In genomic region chr12:27399392-27399791, GRCm38 (mm10) we compare ENCODE assay signal across 12 mouse cellular contexts. TPM values are rescaled to one million over a fixed set of nuclear protein-coding genes. Genes with fewer than 3 reads are reported as not detected.
"Had no signal": no experiment of that assay in that cellular context is flagged by ENCODE, and none has a peak within 500 bp of the region (broad histone marks: within the 10 kb centered on the region; RNA-seq: fewer than 3 reads in every experiment).

No protein-coding gene starts in this region.

- H3K4me1 ChIP-seq: hindbrain, embryonic 15.5 days; kidney, embryonic 15.5 days; limb, embryonic 15.5 days; midbrain, embryonic 10.5 days; neural tube, embryonic 15.5 days had no signal

- H3K4me3 ChIP-seq: hindbrain, embryonic 15.5 days; kidney, embryonic 15.5 days; limb, embryonic 15.5 days; midbrain, embryonic 10.5 days; myocyte; neural tube, embryonic 15.5 days had no signal

- H3K36me3 ChIP-seq: hindbrain, embryonic 15.5 days; kidney, embryonic 15.5 days; limb, embryonic 15.5 days; midbrain, embryonic 10.5 days; neural tube, embryonic 15.5 days had no signal

- H3K4me2 ChIP-seq: hindbrain, embryonic 15.5 days; kidney, embryonic 15.5 days; limb, embryonic 15.5 days; neural tube, embryonic 15.5 days had no signal

- H3K27me3 ChIP-seq: hindbrain, embryonic 15.5 days; kidney, embryonic 15.5 days; limb, embryonic 15.5 days; neural tube, embryonic 15.5 days had no signal

- H3K27ac ChIP-seq: hindbrain, embryonic 15.5 days; kidney, embryonic 15.5 days; limb, embryonic 15.5 days; liver, embryonic 14.5 days; midbrain, embryonic 10.5 days; neural tube, embryonic 15.5 days had no signal

- H3K9ac ChIP-seq: hindbrain, embryonic 15.5 days; kidney, embryonic 15.5 days; limb, embryonic 15.5 days; liver, embryonic 14.5 days; neural tube, embryonic 15.5 days had no signal

- H3K9me3 ChIP-seq: hindbrain, embryonic 15.5 days; kidney, embryonic 15.5 days; limb, embryonic 15.5 days; midbrain, embryonic 10.5 days; neural tube, embryonic 15.5 days had no signal

- DNase-seq: kidney, adult 2 months; kidney, postnatal 25 days; midbrain, embryonic 14.5 days; thymus, postnatal 4 days had no signal

RNA-seq across cellular contexts. Expression of gene Sox11, which starts 57.0 kb away (rescaled TPM):
- total RNA-seq: megakaryocyte, adult 5-6 weeks had no signal
